8 mouse cellular contexts compared by ENCODE assay signal in genomic region chrX:103556681-103557490, GRCm38 (mm10).
A peak's percentile ranks its signal among the peaks of the same experiment; 100 is the strongest.
DNase-seq lines count a peak whose midpoint lies in the region; ATAC-seq and TF ChIP-seq lines count a peak whose summit lies in the region.

No protein-coding gene starts in this region.

- no peaks in the 10 kb centered on the region; the same call in 1 of the 2 replicates for H3K4me1 ChIP-seq in kidney, embryonic 15.5 days
- peaks cover 18% of the 10 kb centered on the region for H3K4me1 ChIP-seq in embryonic facial prominence, embryonic 10.5 days
- H3K4me1 ChIP-seq in hindbrain, postnatal 0 days (ENCODE audit: insufficient read depth, low read length) = no peaks in the 10 kb centered on the region; the same call in 1 of the 2 replicates
- peaks cover 13% of the 10 kb centered on the region for H3K4me1 ChIP-seq in midbrain, embryonic 15.5 days

- WGBS in kidney, embryonic 15.5 days = 49% methylated on average over 7 of the region's 7 CpGs
- 48% methylated on average over 7 of the region's 7 CpGs for WGBS in embryonic facial prominence, embryonic 10.5 days
- WGBS in hindbrain, postnatal 0 days = 49% methylated on average over 7 of the region's 7 CpGs
- 34% methylated on average over 7 of the region's 7 CpGs for WGBS in midbrain, embryonic 15.5 days

- no peak overlapping the region for H3K4me2 ChIP-seq in kidney, embryonic 15.5 days
- no peak overlapping the region for H3K4me2 ChIP-seq in hindbrain, postnatal 0 days (ENCODE audit: low read depth, low read length)
- no peak overlapping the region for H3K4me2 ChIP-seq in midbrain, embryonic 15.5 days

- no peak for DNase-seq in kidney, adult 11 months
- DNase-seq in embryonic facial prominence, embryonic 10.5 days (ENCODE audit: low spot score) = no peak
- DNase-seq in hindbrain, postnatal 0 days (ENCODE audit: low spot score) = no peak
- no peak for DNase-seq in retina, postnatal 1 day
- no peak for DNase-seq in thymus, postnatal 25 days
- DNase-seq in urinary bladder, postnatal 4 days (ENCODE audit: low spot score in 2 of 2) = no peak

- H3K36me3 ChIP-seq in kidney, embryonic 15.5 days = peaks cover 3% of the 10 kb centered on the region; the same call in 1 of the 2 replicates
- H3K36me3 ChIP-seq in embryonic facial prominence, embryonic 10.5 days (replicated peaks) = peaks cover 2% of the 10 kb centered on the region
- no peaks in the 10 kb centered on the region for H3K36me3 ChIP-seq in hindbrain, postnatal 0 days (ENCODE audit: insufficient read depth, low read length)
- H3K36me3 ChIP-seq in midbrain, embryonic 15.5 days (replicated peaks) = no peaks in the 10 kb centered on the region

- H3K27me3 ChIP-seq in kidney, embryonic 15.5 days = no peaks in the 10 kb centered on the region
- H3K27me3 ChIP-seq in embryonic facial prominence, embryonic 10.5 days (replicated peaks; ENCODE audit: low read depth, poor library complexity, severe bottlenecking) = no peaks in the 10 kb centered on the region
- H3K27me3 ChIP-seq in hindbrain, postnatal 0 days (ENCODE audit: insufficient read depth, low read length) = no peaks in the 10 kb centered on the region
- H3K27me3 ChIP-seq in midbrain, embryonic 15.5 days (replicated peaks) = no peaks in the 10 kb centered on the region

- no peak overlapping the region for H3K9ac ChIP-seq in kidney, embryonic 15.5 days
- no peak overlapping the region for H3K9ac ChIP-seq in hindbrain, postnatal 0 days (replicated peaks; ENCODE audit: low read length)
- no peak overlapping the region for H3K9ac ChIP-seq in midbrain, embryonic 15.5 days

- no peak for ATAC-seq in kidney, embryonic 15.5 days (replicated peaks; ENCODE audit: low FRiP score)
- ATAC-seq in hindbrain, postnatal 0 days = no peak
- ATAC-seq in midbrain, embryonic 15.5 days (replicated peaks) = no peak

- no peak overlapping the region for H3K4me3 ChIP-seq in kidney, embryonic 15.5 days (replicated peaks)
- H3K4me3 ChIP-seq in embryonic facial prominence, embryonic 10.5 days = no peak overlapping the region
- no peak overlapping the region for H3K4me3 ChIP-seq in hindbrain, postnatal 0 days (ENCODE audit: low read length)
- no peak overlapping the region for H3K4me3 ChIP-seq in midbrain, embryonic 15.5 days

- H3K9me3 ChIP-seq in kidney, embryonic 15.5 days (replicated peaks) = no peaks in the 10 kb centered on the region
- H3K9me3 ChIP-seq in embryonic facial prominence, embryonic 10.5 days = no peaks in the 10 kb centered on the region
- no peaks in the 10 kb centered on the region for H3K9me3 ChIP-seq in hindbrain, postnatal 0 days (ENCODE audit: low read length)
- H3K9me3 ChIP-seq in midbrain, embryonic 15.5 days = no peaks in the 10 kb centered on the region

- TF ChIP-seq CTCF in hindbrain, postnatal 0 days (IDR thresholded peaks at IDR 0.05; ENCODE audit: low read depth) = no peak

- 0 out of 2 replicates have a peak overlapping the region, but pooled peaks have one; percentile 32 for H3K27ac ChIP-seq in kidney, embryonic 15.5 days
- peak overlapping the region; percentile 74 for H3K27ac ChIP-seq in embryonic facial prominence, embryonic 10.5 days (replicated peaks)
- peak overlapping the region; percentile 56; the same call in 1 of the 2 replicates for H3K27ac ChIP-seq in hindbrain, postnatal 0 days
- peak overlapping the region; percentile 78 for H3K27ac ChIP-seq in midbrain, embryonic 15.5 days
